Mouse (Mus musculus) cerebellum, adult (tissue): ENCODE measurements around the gene Chgb.

ENCODE experiments used
- ATAC-seq: cut with Nextera tagmentation; 2 replicates; pipeline ENCODE4 v1.9.2; 2017; ENCODE audit warnings: mild to moderate bottlenecking, moderate library complexity, mixed read lengths; ENCODE audit not compliant: insufficient number of reproducible peaks, low FRiP score, low TSS enrichment

Chgb gene

GRCm38 (mm10) chr2:132815608-132816314 lies 34.7 kb downstream of the Chgb start, which contains the start of the genes Trmt6 and Mcm8:
Gene Trmt6, minus strand, starts transcription at chr2:132816055.
Gene Mcm8, plus strand, starts transcription at chr2:132816141.
- peak; percentile 99 for ATAC-seq

GRCm38 (mm10) chr2:132841071-132841470 lies 60.0 kb downstream of the Chgb start:
- no peak for ATAC-seq
